Mouse (Mus musculus) left cerebral cortex, adult 2 months (tissue): ENCODE results near the gene Mpdu1. TPM values are rescaled to one million over a fixed set of nuclear protein-coding genes. Genes with fewer than 3 reads are reported as not detected.

Experiments used
- DNase-seq, 2 experiments: peaks; one replicate each; pipeline ENCODE4 v3.0.0; 2021 to 2022; ENCODE audit warnings: low spot score in 2 of 2, mixed read lengths in 1 of 2; ENCODE audit errors: extremely low spot score in 1 of 2
- H3K27ac ChIP-seq: fragments of 200-600 bp; 2 replicates; pipeline ENCODE4 v1.8.1; 2022
- H3K4me3 ChIP-seq: fragments of 200-600 bp; 2 replicates; pipeline ENCODE4 v1.8.1; 2022
- CTCF ChIP-seq: fragments of 200-600 bp; IDR thresholded peaks from 2 replicates; pipeline ENCODE4 v1.8.1; 2022; ENCODE audit warnings: antibody characterized with exemption, mild to moderate bottlenecking, moderate library complexity
- intact Hi-C: fragments of 180-260 bp; cut with DNase I; formaldehyde crosslinking; loops from one replicate; pipeline ENCODE4 v1.15.1; 2025
- microRNA-seq, 2 experiments: library from miRNA; unstranded; fragments of <30 nt; microRNA quantifications; one replicate each; pipeline ENCODE4 v1.2.0; 2021
- total RNA-seq, 2 experiments: library from RNA; stranded (reverse); gene quantifications; 2 replicates each; pipeline ENCODE4 v1.2.3; 2021

Mpdu1 gene
- total RNA-seq, 2 experiments from 2014 or later: 59.0 to 59.4 TPM

- no peak overlapping the region for H3K4me3 ChIP-seq
- DNase-seq: no peak
- H3K27ac ChIP-seq: no peak overlapping the region
- no peak for TF ChIP-seq CTCF
- intact Hi-C loops: no loop called here
Measured at GRCm38 (mm10) chr11:69608525-69608924, 53.9 kb downstream of the Mpdu1 start.

- DNase-seq: no peak
- Histone ChIP-seq H3K4me3 (no peak overlapping the region), H3K27ac (no peak overlapping the region)
- intact Hi-C loops: no loop called here
- no peak for TF ChIP-seq CTCF
Measured at GRCm38 (mm10) chr11:69606832-69607231, 55.6 kb downstream of the Mpdu1 start.

Small RNA genes within 50 kb of the gene (microRNA-seq; reads per million reads assigned to microRNA genes)
- 8.1 to 14.4 reads per million in 2 experiments for gene Mir1934
- gene Mir467f: 0 reads per million in 2 experiments

Other genes with a start within 250 kb of the Mpdu1 start
- 10 to 100 TPM; 31.1 to 45.3 TPM for gene Kdm6b, start 249.0 kb downstream of the Mpdu1 start, total RNA-seq
- gene Dnah2, start 113.5 kb downstream of the Mpdu1 start, total RNA-seq: 1 to 10 TPM; 2.7 to 3.7 TPM
- gene Efnb3, start 102.4 kb downstream of the Mpdu1 start, total RNA-seq: 10 to 100 TPM; 46.6 to 63.0 TPM
- gene Wrap53, start 82.4 kb downstream of the Mpdu1 start, total RNA-seq: 10 to 100 TPM in 1 of 2 experiments, 1 to 10 TPM in 1; 7.6 to 10.5 TPM
- gene Trp53, start 82.3 kb downstream of the Mpdu1 start, total RNA-seq: 10 to 100 TPM; 23.7 TPM
- gene Atp1b2, start 56.7 kb downstream of the Mpdu1 start, total RNA-seq: 100 to 1,000 TPM; 411 to 429 TPM
- not detected for gene Shbg, start 44.7 kb downstream of the Mpdu1 start, total RNA-seq
- gene Sat2, start 40.6 kb downstream of the Mpdu1 start, total RNA-seq: 10 to 100 TPM in 1 of 2 experiments, 1 to 10 TPM in 1; 9.9 to 13.7 TPM
- gene Fxr2, start 29.7 kb downstream of the Mpdu1 start, total RNA-seq: 100 to 1,000 TPM; 146 TPM
- not detected for gene Sox15, start 7.3 kb downstream of the Mpdu1 start, total RNA-seq
- 10 to 100 TPM; 11.8 to 14.1 TPM for gene Cd68, start 3.5 kb upstream of the Mpdu1 start, total RNA-seq
- gene Eif4a1, start 9.8 kb upstream of the Mpdu1 start, total RNA-seq: 100 to 1,000 TPM; 299 to 311 TPM
- gene Senp3, start 19.4 kb upstream of the Mpdu1 start, total RNA-seq: 100 to 1,000 TPM; 108 to 111 TPM
- 1 to 10 TPM; 3.3 to 3.8 TPM for gene Tnfsf13, start 23.1 kb upstream of the Mpdu1 start, total RNA-seq
- 10 to 100 TPM in 1 of 2 experiments, 1 to 10 TPM in 1; 9.5 to 10.6 TPM for gene Tnfsf12, start 33.2 kb upstream of the Mpdu1 start, total RNA-seq
- gene Tnfsfm13, start 33.5 kb upstream of the Mpdu1 start, total RNA-seq: 1 to 10 TPM; 1.4 to 1.9 TPM
- 10 to 100 TPM; 55.1 to 56.6 TPM for gene Polr2a, start 96.0 kb upstream of the Mpdu1 start, total RNA-seq
- not detected for gene Slc35g3, start 99.3 kb upstream of the Mpdu1 start, total RNA-seq
- 100 to 1,000 TPM; 134 to 167 TPM for gene Zbtb4, start 103.3 kb upstream of the Mpdu1 start, total RNA-seq
- 1 to 10 TPM; 1.0 to 1.4 TPM for gene Chrnb1, start 133.3 kb upstream of the Mpdu1 start, total RNA-seq
- 10 to 100 TPM; 15.9 to 19.8 TPM for gene Fgf11, start 139.2 kb upstream of the Mpdu1 start, total RNA-seq
- under 1 TPM in 1 of 2 experiments, not detected in 1; 0.23 TPM for gene Tmem102, start 143.0 kb upstream of the Mpdu1 start, total RNA-seq
- not detected for gene Gm39566, start 152.7 kb upstream of the Mpdu1 start, total RNA-seq
- not detected for gene Spem2, start 155.8 kb upstream of the Mpdu1 start, total RNA-seq
- under 1 TPM; 0.34 to 0.44 TPM for gene Spem1, start 159.5 kb upstream of the Mpdu1 start, total RNA-seq
- 100 to 1,000 TPM; 236 to 243 TPM for gene Nlgn2, start 175.1 kb upstream of the Mpdu1 start, total RNA-seq
- 100 to 1,000 TPM; 113 to 126 TPM for gene Tmem256, start 175.9 kb upstream of the Mpdu1 start, total RNA-seq
- 10 to 100 TPM; 19.5 to 22.5 TPM for gene Plscr3, start 183.7 kb upstream of the Mpdu1 start, total RNA-seq
- under 1 TPM in 1 of 2 experiments, not detected in 1; 0.20 TPM for gene Tnk1, start 196.1 kb upstream of the Mpdu1 start, total RNA-seq
- gene Tmem95, start 215.4 kb upstream of the Mpdu1 start, total RNA-seq: not detected
- gene Kctd11, start 218.8 kb upstream of the Mpdu1 start, total RNA-seq: 1 to 10 TPM; 1.3 to 1.5 TPM
- not detected for gene Acap1, start 232.9 kb upstream of the Mpdu1 start, total RNA-seq
- gene 2810408A11Rik, start 238.3 kb upstream of the Mpdu1 start, total RNA-seq: under 1 TPM; 0.23 to 0.87 TPM
- 100 to 1,000 TPM; 121 to 124 TPM for gene Neurl4, start 238.4 kb upstream of the Mpdu1 start, total RNA-seq